In the genomic region with DNA sequence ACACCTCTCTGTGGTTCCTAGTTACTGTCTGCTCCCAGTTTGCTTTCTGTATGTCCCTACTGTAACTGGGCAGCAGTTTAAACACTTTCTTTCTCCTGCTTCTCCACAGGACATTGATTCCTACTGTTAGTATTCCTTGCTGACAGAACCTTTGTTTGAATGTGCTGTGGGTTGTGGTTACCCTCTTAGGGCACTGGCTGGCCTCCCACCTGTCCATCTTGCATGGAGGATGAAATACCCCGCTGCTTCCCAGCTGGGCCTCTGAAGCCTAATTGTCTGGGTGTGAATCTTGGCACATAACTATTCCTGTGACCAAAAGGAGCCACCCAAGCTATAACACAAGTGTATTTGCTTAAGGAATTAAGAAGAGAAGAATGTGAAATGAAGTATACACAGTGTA, we compare ENCODE assay signal across 24 mouse cellular contexts.
A peak's percentile ranks its signal among the peaks of the same experiment; 100 is the strongest.
DNase-seq lines count a peak whose midpoint lies in the region; ATAC-seq and TF ChIP-seq lines count a peak whose summit lies in the region.
"Had no signal": no experiment of that assay in that cellular context is flagged by ENCODE, and none has a peak within 500 bp of the region (broad histone marks: within the 10 kb centered on the region; RNA-seq: fewer than 3 reads in every experiment).

No protein-coding gene starts in this region.

- 0 out of 2 replicates have a peak, but pooled peaks cover 3% of the 10 kb centered on the region for H3K4me1 ChIP-seq in hindbrain, postnatal 0 days (ENCODE audit: insufficient read depth, low read length)
- H3K4me1 ChIP-seq in liver, embryonic 11.5 days (replicated peaks; ENCODE audit: control insufficient read depth, insufficient read depth, low read length), result no peaks in the 10 kb centered on the region
- H3K4me1 ChIP-seq: embryonic facial prominence, embryonic 13.5 days; limb, embryonic 10.5 days had no signal

- no peak overlapping the region for H3K4me3 ChIP-seq in layer of hippocampus, adult 2 months
- H3K4me3 ChIP-seq in hindbrain, postnatal 0 days (ENCODE audit: low read length), result no peak overlapping the region
- no peak overlapping the region for H3K4me3 ChIP-seq in liver, embryonic 11.5 days (ENCODE audit: low read depth, low read length)
- H3K4me3 ChIP-seq: embryonic facial prominence, embryonic 13.5 days; limb, embryonic 10.5 days; megakaryocyte, embryonic 14.5 days had no signal

- H3K27me3 ChIP-seq in hindbrain, postnatal 0 days (ENCODE audit: insufficient read depth, low read length), result no peaks in the 10 kb centered on the region
- no peaks in the 10 kb centered on the region for H3K27me3 ChIP-seq in liver, embryonic 11.5 days (replicated peaks; ENCODE audit: control insufficient read depth, insufficient read depth, low read length)
- H3K27me3 ChIP-seq: embryonic facial prominence, embryonic 13.5 days; megakaryocyte, embryonic 14.5 days had no signal

- no peak overlapping the region for H3K9ac ChIP-seq in hindbrain, postnatal 0 days (replicated peaks; ENCODE audit: low read length)
- no peak overlapping the region for H3K9ac ChIP-seq in liver, embryonic 11.5 days (ENCODE audit: low read depth, low read length)
- H3K9ac ChIP-seq: embryonic facial prominence, embryonic 13.5 days had no signal

- H3K9me3 ChIP-seq in hindbrain, postnatal 0 days (ENCODE audit: low read length), result no peaks in the 10 kb centered on the region
- H3K9me3 ChIP-seq in liver, embryonic 11.5 days (ENCODE audit: control insufficient read depth, low read length), result no peaks in the 10 kb centered on the region
- H3K9me3 ChIP-seq: embryonic facial prominence, embryonic 13.5 days; limb, embryonic 10.5 days; megakaryocyte, embryonic 14.5 days had no signal

- no peak for TF ChIP-seq CTCF in layer of hippocampus, adult 2 months (conservative IDR thresholded peaks at IDR 0.05)
- TF ChIP-seq CTCF in hindbrain, postnatal 0 days (IDR thresholded peaks at IDR 0.05; ENCODE audit: low read depth), result no peak

- DNase-seq in cerebellum, adult 11-12 months, result peak; percentile 29
- DNase-seq in cerebellum, adult 11 months, result no peak
- no peak for DNase-seq in layer of hippocampus, adult 2 months (ENCODE audit: low spot score in 2 of 2)
- DNase-seq in layer of hippocampus, adult 9-10 months (ENCODE audit: low spot score), result no peak
- DNase-seq in cerebellum, postnatal 25 days, result peak; percentile 34 to 55
- peak; percentile 24 for DNase-seq in hindbrain, postnatal 0 days (ENCODE audit: low spot score)
- DNase-seq in liver, embryonic 11.5 days (ENCODE audit: low spot score), result no peak
- DNase-seq in heart, adult 18-20 months, result no peak
- DNase-seq: adrenal gland, postnatal 14 days; gastrocnemius, postnatal 14 days; kidney, adult 11 months; layer of hippocampus, postnatal 36 days; lung, adult 18-20 months; lung, postnatal 14 days; right cerebral cortex, postnatal 25 days; thymus, adult 18-20 months; thymus, postnatal 4 days had no signal

- H3K27ac ChIP-seq in layer of hippocampus, adult 2 months, result peak overlapping the region; percentile 19; the same call in 1 of the 2 replicates
- no peak overlapping the region for H3K27ac ChIP-seq in hindbrain, postnatal 0 days
- no peak overlapping the region for H3K27ac ChIP-seq in liver, embryonic 11.5 days (ENCODE audit: low read depth, low read length)
- H3K27ac ChIP-seq: embryonic facial prominence, embryonic 13.5 days; kidney, postnatal 0 days; limb, embryonic 10.5 days had no signal

- peak; percentile 63; the same call in 1 of the 2 replicates for ATAC-seq in hindbrain, postnatal 0 days
- ATAC-seq in liver, embryonic 11.5 days (replicated peaks; ENCODE audit: low FRiP score), result no peak
- ATAC-seq: activated CD4-positive, CD25-positive, alpha-beta regulatory T cell, adult 4 months; CD4-positive, CD25-positive, alpha-beta regulatory T cell, adult 4 months; midbrain, embryonic 16.5 days had no signal

- H3K36me3 ChIP-seq in hindbrain, postnatal 0 days (ENCODE audit: insufficient read depth, low read length), result no peaks in the 10 kb centered on the region
- H3K36me3 ChIP-seq in liver, embryonic 11.5 days (ENCODE audit: control insufficient read depth, insufficient read depth, low read length), result no peaks in the 10 kb centered on the region
- H3K36me3 ChIP-seq: embryonic facial prominence, embryonic 13.5 days; limb, embryonic 10.5 days had no signal

- no peak overlapping the region for H3K4me2 ChIP-seq in hindbrain, postnatal 0 days (ENCODE audit: low read depth, low read length)
- no peak overlapping the region for H3K4me2 ChIP-seq in liver, embryonic 11.5 days
- H3K4me2 ChIP-seq: embryonic facial prominence, embryonic 13.5 days had no signal

- 16% methylated on average over 1 of the region's 1 CpGs for WGBS in hindbrain, postnatal 0 days
- WGBS in liver, embryonic 11.5 days, result 36% methylated on average over 1 of the region's 1 CpGs

Comparison
In these comparisons a context has a peak if more than half of its experiments do, and no peak if none do; other contexts are left out.
1. DNase-seq: peak in cerebellum, adult 11-12 months (single experiment), cerebellum, postnatal 25 days (2 of 2) and hindbrain, postnatal 0 days (single experiment); none in cerebellum, adult 11 months (single experiment), layer of hippocampus, adult 2 months (0 of 2), layer of hippocampus, adult 9-10 months (single experiment), liver, embryonic 11.5 days (single experiment) and heart, adult 18-20 months (0 of 2).